Mouse (Mus musculus): ENCODE data around the gene Ralgapb.
A peak's percentile ranks its signal among the peaks of the same experiment; 100 is the strongest.

Ralgapb gene

GRCm38 (mm10) chr2:158512528-158512927, 102.9 kb downstream of the Ralgapb start, which contains the start of gene Arhgap40:
Gene Arhgap40 (plus strand): TSS chr2:158512796.
- DNase-seq (ENCODE audit: extremely low read depth, low read depth, low spot score), result peak; percentile 56

GRCm38 (mm10) chr2:158513821-158514336, 104.2 kb downstream of the Ralgapb start:
- no peak for DNase-seq (ENCODE audit: extremely low read depth, low read depth, low spot score)

- no peak for DNase-seq (ENCODE audit: extremely low read depth, low read depth, low spot score)
Measured at GRCm38 (mm10) chr2:158518583-158518982, 108.9 kb downstream of the Ralgapb start.

- DNase-seq (ENCODE audit: extremely low read depth, low read depth, low spot score), result no peak
Measured at GRCm38 (mm10) chr2:158519071-158519470, 109.4 kb downstream of the Ralgapb start.

GRCm38 (mm10) chr2:158519800-158520199, 110.2 kb downstream of the Ralgapb start:
- DNase-seq (ENCODE audit: extremely low read depth, low read depth, low spot score), result no peak

- DNase-seq (ENCODE audit: extremely low read depth, low read depth, low spot score), result peak; percentile 59
Measured at GRCm38 (mm10) chr2:158523060-158523459, 113.4 kb downstream of the Ralgapb start.

- DNase-seq (ENCODE audit: extremely low read depth, low read depth, low spot score), result no peak
Measured at GRCm38 (mm10) chr2:158524129-158524860, 114.6 kb downstream of the Ralgapb start.

- no peak for DNase-seq (ENCODE audit: extremely low read depth, low read depth, low spot score)
Measured at GRCm38 (mm10) chr2:158534090-158534489, 124.4 kb downstream of the Ralgapb start.

- no peak for DNase-seq (ENCODE audit: extremely low read depth, low read depth, low spot score)
Measured at GRCm38 (mm10) chr2:158534559-158534958, 124.9 kb downstream of the Ralgapb start.

- no peak for DNase-seq (ENCODE audit: extremely low read depth, low read depth, low spot score)
Measured at GRCm38 (mm10) chr2:158539433-158540305, 130.0 kb downstream of the Ralgapb start.

- no peak for DNase-seq (ENCODE audit: extremely low read depth, low read depth, low spot score)
Measured at GRCm38 (mm10) chr2:158541286-158541685, 131.6 kb downstream of the Ralgapb start.

GRCm38 (mm10) chr2:158545266-158545665, 135.6 kb downstream of the Ralgapb start:
- no peak for DNase-seq (ENCODE audit: extremely low read depth, low read depth, low spot score)

- DNase-seq (ENCODE audit: extremely low read depth, low read depth, low spot score), result no peak
Measured at GRCm38 (mm10) chr2:158546751-158547150, 137.1 kb downstream of the Ralgapb start.
